Mouse (Mus musculus): Measurements from ENCODE around the gene Gm4131. TPM values are rescaled to one million over a fixed set of nuclear protein-coding genes. Genes with fewer than 3 reads are reported as not detected.

The Gm4131 gene
- total and polyA plus RNA-seq, 2 experiments from 2014 or later = not detected

GRCm38 (mm10) chr14:62453276-62453675 is 113.4 kb downstream of the Gm4131 start:
- Histone ChIP-seq H3K27me3 (ENCODE audit: control insufficient read depth, insufficient read depth, low read length) (no peaks in the 10 kb centered on the region), H3K4me2 (ENCODE audit: low read depth, low read length) (no peak overlapping the region), H3K36me3 (replicated peaks; ENCODE audit: control insufficient read depth, insufficient read depth, low read length) (no peaks in the 10 kb centered on the region), H3K9me3 (replicated peaks; ENCODE audit: control insufficient read depth, low read length) (no peaks in the 10 kb centered on the region), H3K4me1 (ENCODE audit: control insufficient read depth, insufficient read depth) (0 out of 2 replicates have a peak, but pooled peaks cover 4% of the 10 kb centered on the region), H3K27ac (ENCODE audit: low read depth) (no peak overlapping the region), H3K4me3 (ENCODE audit: low read depth, low read length) (no peak overlapping the region), H3K9ac (replicated peaks; ENCODE audit: low read depth, low read length) (no peak overlapping the region)
- WGBS = 70% methylated on average over 11 of the region's 11 CpGs
- ATAC-seq (ENCODE audit: insufficient read depth, low read depth) = no peak
- no peak for TF ChIP-seq CTCF (IDR thresholded peaks at IDR 0.05; ENCODE audit: low read depth)
- TF ChIP-seq EP300 (IDR thresholded peaks at IDR 0.05; ENCODE audit: low read depth) = no peak
- DNase-seq (ENCODE audit: low spot score) = no peak

- Histone ChIP-seq H3K4me2 (ENCODE audit: low read depth, low read length) (no peak overlapping the region), H3K4me1 (ENCODE audit: control insufficient read depth, insufficient read depth) (0 out of 2 replicates have a peak, but pooled peaks cover 4% of the 10 kb centered on the region), H3K27me3 (ENCODE audit: control insufficient read depth, insufficient read depth, low read length) (no peaks in the 10 kb centered on the region), H3K4me3 (ENCODE audit: low read depth, low read length) (no peak overlapping the region), H3K9me3 (replicated peaks; ENCODE audit: control insufficient read depth, low read length) (no peaks in the 10 kb centered on the region), H3K9ac (replicated peaks; ENCODE audit: low read depth, low read length) (no peak overlapping the region), H3K36me3 (replicated peaks; ENCODE audit: control insufficient read depth, insufficient read depth, low read length) (no peaks in the 10 kb centered on the region), H3K27ac (ENCODE audit: low read depth) (no peak overlapping the region)
- TF ChIP-seq EP300 (IDR thresholded peaks at IDR 0.05; ENCODE audit: low read depth) (no peak), CTCF (IDR thresholded peaks at IDR 0.05; ENCODE audit: low read depth) (no peak)
- WGBS = 81% methylated on average over 1 of the region's 1 CpGs
- no peak for ATAC-seq (ENCODE audit: insufficient read depth, low read depth)
- no peak for DNase-seq (ENCODE audit: low spot score)
These were observed 116.0 kb downstream of the Gm4131 start for GRCm38 (mm10) chr14:62450706-62451105.

GRCm38 (mm10) chr14:62447214-62447548 is 119.5 kb downstream of the Gm4131 start:
- no peak overlapping the region for H3K27ac ChIP-seq (ENCODE audit: low read depth)
- no peak for DNase-seq (ENCODE audit: low spot score)
- no peaks in the 10 kb centered on the region for H3K4me1 ChIP-seq (ENCODE audit: control insufficient read depth, insufficient read depth)
- no peak for ATAC-seq (ENCODE audit: insufficient read depth, low read depth)
- H3K9ac ChIP-seq (replicated peaks; ENCODE audit: low read depth, low read length) = no peak overlapping the region
- H3K4me3 ChIP-seq (ENCODE audit: low read depth, low read length) = no peak overlapping the region
- TF ChIP-seq CTCF (IDR thresholded peaks at IDR 0.05; ENCODE audit: low read depth) (no peak), EP300 (IDR thresholded peaks at IDR 0.05; ENCODE audit: low read depth) (no peak)
- no peaks in the 10 kb centered on the region for H3K9me3 ChIP-seq (replicated peaks; ENCODE audit: control insufficient read depth, low read length)
- 80% methylated on average over 3 of the region's 3 CpGs for WGBS
- H3K36me3 ChIP-seq (replicated peaks; ENCODE audit: control insufficient read depth, insufficient read depth, low read length) = no peaks in the 10 kb centered on the region
- H3K27me3 ChIP-seq (ENCODE audit: control insufficient read depth, insufficient read depth, low read length) = no peaks in the 10 kb centered on the region
- no peak overlapping the region for H3K4me2 ChIP-seq (ENCODE audit: low read depth, low read length)

GRCm38 (mm10) chr14:62446385-62447213 is 120.1 kb downstream of the Gm4131 start:
- Histone ChIP-seq H3K4me2 (ENCODE audit: low read depth, low read length) (no peak overlapping the region), H3K9me3 (replicated peaks; ENCODE audit: control insufficient read depth, low read length) (no peaks in the 10 kb centered on the region), H3K36me3 (replicated peaks; ENCODE audit: control insufficient read depth, insufficient read depth, low read length) (no peaks in the 10 kb centered on the region), H3K4me3 (ENCODE audit: low read depth, low read length) (no peak overlapping the region), H3K27me3 (ENCODE audit: control insufficient read depth, insufficient read depth, low read length) (no peaks in the 10 kb centered on the region), H3K27ac (ENCODE audit: low read depth) (no peak overlapping the region), H3K9ac (replicated peaks; ENCODE audit: low read depth, low read length) (no peak overlapping the region), H3K4me1 (ENCODE audit: control insufficient read depth, insufficient read depth) (no peaks in the 10 kb centered on the region)
- ATAC-seq (ENCODE audit: insufficient read depth, low read depth) (no peak), DNase-seq (ENCODE audit: low spot score) (no peak)
- TF ChIP-seq CTCF (IDR thresholded peaks at IDR 0.05; ENCODE audit: low read depth) (no peak), EP300 (IDR thresholded peaks at IDR 0.05; ENCODE audit: low read depth) (no peak)
- WGBS = 70% methylated on average over 7 of the region's 7 CpGs

- WGBS = 75% methylated on average over 6 of the region's 6 CpGs
- no peak overlapping the region for H3K4me2 ChIP-seq (ENCODE audit: low read depth, low read length)
- H3K4me3 ChIP-seq (ENCODE audit: low read depth, low read length) = no peak overlapping the region
- H3K27me3 ChIP-seq (ENCODE audit: control insufficient read depth, insufficient read depth, low read length) = no peaks in the 10 kb centered on the region
- H3K27ac ChIP-seq (ENCODE audit: low read depth) = no peak overlapping the region
- no peak for DNase-seq (ENCODE audit: low spot score)
- no peak for ATAC-seq (ENCODE audit: insufficient read depth, low read depth)
- TF ChIP-seq CTCF (IDR thresholded peaks at IDR 0.05; ENCODE audit: low read depth) = no peak
- TF ChIP-seq EP300 (IDR thresholded peaks at IDR 0.05; ENCODE audit: low read depth) = no peak
- no peaks in the 10 kb centered on the region for H3K36me3 ChIP-seq (replicated peaks; ENCODE audit: control insufficient read depth, insufficient read depth, low read length)
- H3K9me3 ChIP-seq (replicated peaks; ENCODE audit: control insufficient read depth, low read length) = no peaks in the 10 kb centered on the region
- H3K9ac ChIP-seq (replicated peaks; ENCODE audit: low read depth, low read length) = no peak overlapping the region
- H3K4me1 ChIP-seq (ENCODE audit: control insufficient read depth, insufficient read depth) = no peaks in the 10 kb centered on the region
These were observed 122.8 kb downstream of the Gm4131 start for GRCm38 (mm10) chr14:62443840-62444430.

Measured in heart, postnatal 0 days (tissue).